Mouse (Mus musculus) C2C12 (cell line): ENCODE measurements around the gene Capg. TPM values are rescaled to one million over a fixed set of nuclear protein-coding genes. Genes with fewer than 3 reads are reported as not detected.

ENCODE experiments used
- H3K27me3 ChIP-seq: one replicate; pipeline ENCODE4 v1.6.1; 2011; ENCODE audit not compliant: control insufficient read depth, insufficient read depth, insufficient read length
- H3K36me3 ChIP-seq: one replicate; pipeline ENCODE4 v1.6.1; 2011; ENCODE audit not compliant: control insufficient read depth, insufficient read depth
- H3K4me3 ChIP-seq: one replicate; pipeline ENCODE4 v1.5.1; 2011; ENCODE audit warnings: mild to moderate bottlenecking, control low read depth; ENCODE audit not compliant: poor library complexity, insufficient read depth, severe bottlenecking
- H3K79me2 ChIP-seq: one replicate; pipeline ENCODE4 v1.6.1; 2011; ENCODE audit not compliant: control insufficient read depth, insufficient read depth
- H3K79me3 ChIP-seq: one replicate; pipeline ENCODE4 v1.6.1; 2011; ENCODE audit warnings: low read depth, control low read depth
- H3ac ChIP-seq: one replicate; pipeline ENCODE3; 2011; ENCODE audit warnings: low read depth; ENCODE audit not compliant: control insufficient read depth, insufficient read length
- CEBPB ChIP-seq: IDR thresholded peaks from one replicate; pipeline ENCODE4 v1.6.1; 2011; ENCODE audit warnings: low read depth, mild to moderate bottlenecking, control low read depth, moderate library complexity
- CTCF ChIP-seq: IDR thresholded peaks from one replicate; pipeline ENCODE4 v1.5.1; 2011; ENCODE audit not compliant: control insufficient read depth, insufficient read depth, insufficient read length
- FOSL1 ChIP-seq: IDR thresholded peaks from one replicate; pipeline ENCODE4 v1.8.0; 2011; ENCODE audit warnings: mild to moderate bottlenecking, low read length; ENCODE audit not compliant: poor library complexity, insufficient read depth, severe bottlenecking
- MAX ChIP-seq: IDR thresholded peaks from one replicate; pipeline ENCODE4 v1.6.1; 2011; ENCODE audit warnings: mild to moderate bottlenecking, control low read depth
- MYOD1 ChIP-seq: IDR thresholded peaks from one replicate; pipeline ENCODE4 v1.6.1; 2011; ENCODE audit warnings: low read depth; ENCODE audit not compliant: control insufficient read depth, insufficient read length
- MYOG ChIP-seq: IDR thresholded peaks from one replicate; pipeline ENCODE4 v1.6.1; 2011; ENCODE audit not compliant: control insufficient read depth, insufficient read length; ENCODE audit errors: extremely low read depth
- USF1 ChIP-seq: IDR thresholded peaks from one replicate; pipeline ENCODE4 v1.6.1; 2011; ENCODE audit warnings: low read depth, mild to moderate bottlenecking, control low read depth, moderate library complexity
- polyA plus RNA-seq: library from polyadenylated mRNA; unstranded; fragments of >200 nt; fragmentation: generic; extraction: Trizol; gene quantifications from one replicate; pipeline ENCODE4 v1.2.1, GENCODE M21; 2012; ENCODE audit warnings: missing spikeins

The Capg gene
- polyA plus RNA-seq, 1 experiment, result 487 TPM

- H3K36me3 ChIP-seq, result no peaks in the 10 kb centered on the region
- H3K79me3 ChIP-seq, result no peaks in the 10 kb centered on the region
- no peaks in the 10 kb centered on the region for H3K79me2 ChIP-seq
- no peaks in the 10 kb centered on the region for H3K27me3 ChIP-seq
- no peak overlapping the region for H3ac ChIP-seq
- TF ChIP-seq MAX (no peak), CEBPB (no peak), MYOG (no peak), MYOD1 (no peak), CTCF (no peak), FOSL1 (no peak), USF1 (no peak)
- H3K4me3 ChIP-seq, result no peak overlapping the region
Observed at GRCm38 (mm10) chr6:72568736-72569135, 24.5 kb downstream of the Capg start.

- Histone ChIP-seq H3K79me2 (no peaks in the 10 kb centered on the region), H3K4me3 (no peak overlapping the region), H3K27me3 (no peaks in the 10 kb centered on the region), H3K79me3 (no peaks in the 10 kb centered on the region), H3ac (no peak overlapping the region), H3K36me3 (no peaks in the 10 kb centered on the region)
- TF ChIP-seq MYOG (no peak), CTCF (no peak), MYOD1 (no peak)
Observed at GRCm38 (mm10) chr6:72570644-72571397, 26.6 kb downstream of the Capg start.

GRCm38 (mm10) chr6:72571826-72572225 lies 27.6 kb downstream of the Capg start:
- Histone ChIP-seq H3K4me3 (no peak overlapping the region), H3K79me3 (no peaks in the 10 kb centered on the region), H3K79me2 (no peaks in the 10 kb centered on the region), H3K27me3 (no peaks in the 10 kb centered on the region), H3ac (no peak overlapping the region), H3K36me3 (no peaks in the 10 kb centered on the region)
- TF ChIP-seq MYOD1 (no peak), USF1 (no peak), MAX (no peak), FOSL1 (no peak), CEBPB (no peak), MYOG (no peak), CTCF (no peak)

- no peaks in the 10 kb centered on the region for H3K36me3 ChIP-seq
- no peak overlapping the region for H3K4me3 ChIP-seq
- H3K27me3 ChIP-seq, result no peaks in the 10 kb centered on the region
- H3ac ChIP-seq, result no peak overlapping the region
- no peaks in the 10 kb centered on the region for H3K79me2 ChIP-seq
- H3K79me3 ChIP-seq, result no peaks in the 10 kb centered on the region
- TF ChIP-seq USF1 (no peak), CEBPB (no peak)
Observed at GRCm38 (mm10) chr6:72576041-72576440, 31.9 kb downstream of the Capg start.

- TF ChIP-seq MAX, result no peak
- TF ChIP-seq MYOG, result no peak
- TF ChIP-seq CTCF, result no peak
- TF ChIP-seq USF1, result no peak
- H3K4me3 ChIP-seq, result no peak overlapping the region
- no peak overlapping the region for H3ac ChIP-seq
- H3K27me3 ChIP-seq, result no peaks in the 10 kb centered on the region
- no peaks in the 10 kb centered on the region for H3K36me3 ChIP-seq
- no peaks in the 10 kb centered on the region for H3K79me3 ChIP-seq
- no peaks in the 10 kb centered on the region for H3K79me2 ChIP-seq
Observed at GRCm38 (mm10) chr6:72581625-72582382, 37.6 kb downstream of the Capg start.

GRCm38 (mm10) chr6:72583211-72583839 lies 39.1 kb downstream of the Capg start:
- Histone ChIP-seq H3K36me3 (no peaks in the 10 kb centered on the region), H3K4me3 (no peak overlapping the region), H3K79me2 (no peaks in the 10 kb centered on the region), H3K79me3 (no peaks in the 10 kb centered on the region), H3ac (no peak overlapping the region), H3K27me3 (no peaks in the 10 kb centered on the region)
- TF ChIP-seq USF1 (no peak), MAX (no peak), FOSL1 (no peak), MYOG (no peak), CEBPB (no peak), CTCF (no peak), MYOD1 (no peak)
